Mouse (Mus musculus): ENCODE measurements around the gene AI837181. TPM values are rescaled to one million over a fixed set of nuclear protein-coding genes. Genes with fewer than 3 reads are reported as not detected.

AI837181 gene
- polyA plus RNA-seq, 1 experiment from 2014 or later, result 59.0 TPM

- Histone ChIP-seq H3K9me3 (replicated peaks) (no peaks in the 10 kb centered on the region), H3K27me3 (peaks cover 11% of the 10 kb centered on the region), H3K4me2 (peak overlapping the region; percentile 95), H3K4me3 (replicated peaks) (peak overlapping the region; percentile 68), H3K36me3 (peaks cover 13% of the 10 kb centered on the region), H3K4me1 (peaks cover 45% of the 10 kb centered on the region), H3K9ac (peak overlapping the region; percentile 6), H3K27ac (no peak overlapping the region; the same call in 1 of the 2 replicates)
- 66% methylated on average over 12 of the region's 12 CpGs for WGBS
- no peak for ATAC-seq (replicated peaks; ENCODE audit: low FRiP score)
Measured at GRCm38 (mm10) chr19:5455037-5455436, 30.1 kb downstream of the AI837181 start.

- H3K36me3 ChIP-seq, result peaks cover 13% of the 10 kb centered on the region
- no peaks in the 10 kb centered on the region for H3K9me3 ChIP-seq (replicated peaks)
- H3K9ac ChIP-seq, result peak overlapping the region; percentile 6; the same call in 1 of the 2 replicates
- H3K4me2 ChIP-seq, result peak overlapping the region; percentile 95
- peaks cover 47% of the 10 kb centered on the region for H3K4me1 ChIP-seq
- peak overlapping the region; percentile 92 for H3K27ac ChIP-seq
- no peak for ATAC-seq (replicated peaks; ENCODE audit: low FRiP score)
- H3K27me3 ChIP-seq, result peaks cover 6% of the 10 kb centered on the region; the same call in 1 of the 2 replicates
- 55% methylated on average over 8 of the region's 8 CpGs for WGBS
- peak overlapping the region; percentile 68 for H3K4me3 ChIP-seq (replicated peaks)
Measured at GRCm38 (mm10) chr19:5455568-5455967, 30.6 kb downstream of the AI837181 start.

- WGBS, result 3% methylated on average over 24 of the region's 26 CpGs
- Histone ChIP-seq H3K4me2 (peak overlapping the region; percentile 95), H3K9me3 (replicated peaks) (no peaks in the 10 kb centered on the region), H3K9ac (peak overlapping the region; percentile 82), H3K4me3 (replicated peaks) (peak overlapping the region; percentile 68), H3K36me3 (peaks cover 13% of the 10 kb centered on the region), H3K27me3 (0 out of 2 replicates have a peak, but pooled peaks cover 2% of the 10 kb centered on the region), H3K27ac (peak overlapping the region; percentile 92), H3K4me1 (peaks cover 53% of the 10 kb centered on the region)
- no peak; the same call in 1 of the 2 replicates for ATAC-seq (replicated peaks; ENCODE audit: low FRiP score)
Measured at GRCm38 (mm10) chr19:5456241-5456921, 31.4 kb downstream of the AI837181 start.

GRCm38 (mm10) chr19:5456922-5457745 lies 32.2 kb downstream of the AI837181 start:
- peak overlapping the region; percentile 82 for H3K9ac ChIP-seq
- H3K27ac ChIP-seq, result peak overlapping the region; percentile 92
- H3K4me1 ChIP-seq, result peaks cover 59% of the 10 kb centered on the region
- ATAC-seq (replicated peaks; ENCODE audit: low FRiP score), result peak; percentile 90
- peak overlapping the region; percentile 68 for H3K4me3 ChIP-seq (replicated peaks)
- H3K27me3 ChIP-seq, result 0 out of 2 replicates have a peak, but pooled peaks cover 2% of the 10 kb centered on the region
- H3K36me3 ChIP-seq, result peaks cover 18% of the 10 kb centered on the region
- no peaks in the 10 kb centered on the region for H3K9me3 ChIP-seq (replicated peaks)
- peak overlapping the region; percentile 95 for H3K4me2 ChIP-seq
- WGBS, result under 1% methylated on average over 67 of the region's 70 CpGs

GRCm38 (mm10) chr19:5457746-5458442 lies 33.0 kb downstream of the AI837181 start, which contains the start of gene Ccdc85b:
Ccdc85b (minus strand) TSS chr19:5457894.
- Histone ChIP-seq H3K27ac (peak within 1 kb of the TSS; percentile 92), H3K9me3 (replicated peaks) (no peaks in the 10 kb centered on the region), H3K4me3 (replicated peaks) (peak within 1 kb of the TSS; percentile 68), H3K9ac (peak within 1 kb of the TSS; percentile 82), H3K27me3 (0 out of 2 replicates have a peak, but pooled peaks cover 2% of the 10 kb centered on the region), H3K4me1 (peaks cover 59% of the 10 kb centered on the region), H3K4me2 (peak within 1 kb of the TSS; percentile 95), H3K36me3 (peaks cover 25% of the 10 kb centered on the region)
- peak; percentile 11; the same call in 1 of the 2 replicates for ATAC-seq (replicated peaks; ENCODE audit: low FRiP score)
- 15% methylated on average over 14 of the region's 14 CpGs for WGBS

- 0 out of 2 replicates have a peak, but pooled peaks cover 2% of the 10 kb centered on the region for H3K27me3 ChIP-seq
- H3K27ac ChIP-seq, result 0 out of 2 replicates have a peak overlapping the region, but pooled peaks have one; percentile 14
- no peak overlapping the region for H3K4me3 ChIP-seq (replicated peaks)
- ATAC-seq (replicated peaks; ENCODE audit: low FRiP score), result no peak
- no peak overlapping the region for H3K9ac ChIP-seq
- H3K9me3 ChIP-seq (replicated peaks), result no peaks in the 10 kb centered on the region
- H3K36me3 ChIP-seq, result peaks cover 32% of the 10 kb centered on the region
- 74% methylated on average over 7 of the region's 7 CpGs for WGBS
- H3K4me1 ChIP-seq, result peaks cover 61% of the 10 kb centered on the region
- no peak overlapping the region for H3K4me2 ChIP-seq
Measured at GRCm38 (mm10) chr19:5459019-5459418, 34.1 kb downstream of the AI837181 start.

- peak overlapping the region; percentile 69 for H3K4me3 ChIP-seq (replicated peaks)
- no peak for ATAC-seq (replicated peaks; ENCODE audit: low FRiP score)
- peaks cover 58% of the 10 kb centered on the region for H3K4me1 ChIP-seq
- H3K27ac ChIP-seq, result peak overlapping the region; percentile 71; the same call in 1 of the 2 replicates
- 27% methylated on average over 3 of the region's 3 CpGs for WGBS
- H3K9me3 ChIP-seq (replicated peaks), result no peaks in the 10 kb centered on the region
- H3K4me2 ChIP-seq, result peak overlapping the region; percentile 80
- 0 out of 2 replicates have a peak, but pooled peaks cover 2% of the 10 kb centered on the region for H3K27me3 ChIP-seq
- H3K36me3 ChIP-seq, result peaks cover 32% of the 10 kb centered on the region
- peak overlapping the region; percentile 70 for H3K9ac ChIP-seq
Measured at GRCm38 (mm10) chr19:5459896-5460295, 35.0 kb downstream of the AI837181 start.

GRCm38 (mm10) chr19:5460465-5460911 lies 35.5 kb downstream of the AI837181 start, which contains the start of gene Fibp:
Fibp (plus strand) TSS chr19:5460615.
- ATAC-seq (replicated peaks; ENCODE audit: low FRiP score), result peak; percentile 43
- WGBS, result under 1% methylated on average over 32 of the region's 32 CpGs
- Histone ChIP-seq H3K27me3 (0 out of 2 replicates have a peak, but pooled peaks cover 2% of the 10 kb centered on the region), H3K36me3 (peaks cover 38% of the 10 kb centered on the region), H3K4me1 (peaks cover 53% of the 10 kb centered on the region), H3K9ac (peak within 1 kb of the TSS; percentile 70), H3K27ac (peak within 1 kb of the TSS; percentile 71), H3K4me3 (replicated peaks) (peak within 1 kb of the TSS; percentile 69), H3K9me3 (replicated peaks) (no peaks in the 10 kb centered on the region), H3K4me2 (peak within 1 kb of the TSS; percentile 80)

- peaks cover 43% of the 10 kb centered on the region for H3K4me1 ChIP-seq
- H3K36me3 ChIP-seq, result peaks cover 47% of the 10 kb centered on the region
- peak overlapping the region; percentile 70 for H3K9ac ChIP-seq
- no peak overlapping the region for H3K27ac ChIP-seq
- H3K4me3 ChIP-seq (replicated peaks), result peak overlapping the region; percentile 69
- H3K9me3 ChIP-seq (replicated peaks), result no peaks in the 10 kb centered on the region
- WGBS, result 89% methylated on average over 6 of the region's 6 CpGs
- H3K4me2 ChIP-seq, result peak overlapping the region; percentile 80
- ATAC-seq (replicated peaks; ENCODE audit: low FRiP score), result no peak
- 0 out of 2 replicates have a peak, but pooled peaks cover 2% of the 10 kb centered on the region for H3K27me3 ChIP-seq
Measured at GRCm38 (mm10) chr19:5461411-5461810, 36.5 kb downstream of the AI837181 start.

- ATAC-seq (replicated peaks; ENCODE audit: low FRiP score), result no peak
- Histone ChIP-seq H3K27ac (no peak overlapping the region; the same call in 1 of the 2 replicates), H3K4me1 (peaks cover 31% of the 10 kb centered on the region), H3K27me3 (0 out of 2 replicates have a peak, but pooled peaks cover 2% of the 10 kb centered on the region), H3K36me3 (peaks cover 63% of the 10 kb centered on the region), H3K9me3 (replicated peaks) (no peaks in the 10 kb centered on the region), H3K4me3 (replicated peaks) (no peak overlapping the region), H3K4me2 (no peak overlapping the region), H3K9ac (no peak overlapping the region)
- WGBS, result 88% methylated on average over 9 of the region's 9 CpGs
Measured at GRCm38 (mm10) chr19:5463212-5463611, 38.3 kb downstream of the AI837181 start.
